Mouse (Mus musculus): ENCODE measurements around the gene 2010111I01Rik. TPM values are rescaled to one million over a fixed set of nuclear protein-coding genes. Genes with fewer than 3 reads are reported as not detected.

Gene 2010111I01Rik
- polyA plus RNA-seq, 1 experiment = 63.6 TPM

GRCm38 (mm10) chr13:62963358-62963757 lies 1.3 kb upstream of the 2010111I01Rik start:
- no peak overlapping the region for H3K27ac ChIP-seq (ENCODE audit: insufficient read depth, low read length)
- 0 out of 2 replicates have a peak, but pooled peaks cover 1% of the 10 kb centered on the region for H3K27me3 ChIP-seq (ENCODE audit: control insufficient read depth, insufficient read depth, low read length, poor library complexity, severe bottlenecking)
- H3K9ac ChIP-seq (ENCODE audit: low read depth, poor library complexity, severe bottlenecking) = no peak overlapping the region
- H3K4me1 ChIP-seq (ENCODE audit: control insufficient read depth, insufficient read depth, low read length) = no peaks in the 10 kb centered on the region
- H3K36me3 ChIP-seq (ENCODE audit: control insufficient read depth, insufficient read depth, low read length, poor library complexity, severe bottlenecking) = no peaks in the 10 kb centered on the region
- TF ChIP-seq POLR2A (IDR thresholded peaks at IDR 0.05; ENCODE audit: insufficient read depth, low read length) (no peak), CTCF (IDR thresholded peaks at IDR 0.05; ENCODE audit: low read depth, low read length) (no peak), EP300 (IDR thresholded peaks at IDR 0.05; ENCODE audit: insufficient read depth, low read depth, low read length) (no peak)
- H3K9me3 ChIP-seq (replicated peaks; ENCODE audit: control insufficient read depth, insufficient read depth, low read length, poor library complexity, severe bottlenecking) = no peaks in the 10 kb centered on the region
- H3K4me3 ChIP-seq (ENCODE audit: low read depth, low read length) = no peak overlapping the region

GRCm38 (mm10) chr13:62968223-62968622 lies 3.5 kb downstream of the 2010111I01Rik start:
- Histone ChIP-seq H3K4me3 (ENCODE audit: low read depth, low read length) (no peak overlapping the region), H3K9ac (ENCODE audit: low read depth, poor library complexity, severe bottlenecking) (no peak overlapping the region), H3K9me3 (replicated peaks; ENCODE audit: control insufficient read depth, insufficient read depth, low read length, poor library complexity, severe bottlenecking) (no peaks in the 10 kb centered on the region), H3K36me3 (ENCODE audit: control insufficient read depth, insufficient read depth, low read length, poor library complexity, severe bottlenecking) (no peaks in the 10 kb centered on the region), H3K4me1 (ENCODE audit: control insufficient read depth, insufficient read depth, low read length) (no peaks in the 10 kb centered on the region), H3K27ac (ENCODE audit: insufficient read depth, low read length) (no peak overlapping the region), H3K27me3 (ENCODE audit: control insufficient read depth, insufficient read depth, low read length, poor library complexity, severe bottlenecking) (no peaks in the 10 kb centered on the region)
- TF ChIP-seq EP300 (IDR thresholded peaks at IDR 0.05; ENCODE audit: insufficient read depth, low read depth, low read length) (no peak), POLR2A (IDR thresholded peaks at IDR 0.05; ENCODE audit: insufficient read depth, low read length) (no peak), CTCF (IDR thresholded peaks at IDR 0.05; ENCODE audit: low read depth, low read length) (no peak)

GRCm38 (mm10) chr13:62970515-62971269 lies 6.0 kb downstream of the 2010111I01Rik start:
- Histone ChIP-seq H3K4me3 (ENCODE audit: low read depth, low read length) (no peak overlapping the region), H3K36me3 (ENCODE audit: control insufficient read depth, insufficient read depth, low read length, poor library complexity, severe bottlenecking) (no peaks in the 10 kb centered on the region), H3K9me3 (replicated peaks; ENCODE audit: control insufficient read depth, insufficient read depth, low read length, poor library complexity, severe bottlenecking) (no peaks in the 10 kb centered on the region), H3K27ac (ENCODE audit: insufficient read depth, low read length) (no peak overlapping the region), H3K9ac (ENCODE audit: low read depth, poor library complexity, severe bottlenecking) (no peak overlapping the region), H3K4me1 (ENCODE audit: control insufficient read depth, insufficient read depth, low read length) (no peaks in the 10 kb centered on the region), H3K27me3 (ENCODE audit: control insufficient read depth, insufficient read depth, low read length, poor library complexity, severe bottlenecking) (no peaks in the 10 kb centered on the region)
- TF ChIP-seq CTCF (IDR thresholded peaks at IDR 0.05; ENCODE audit: low read depth, low read length) (no peak), POLR2A (IDR thresholded peaks at IDR 0.05; ENCODE audit: insufficient read depth, low read length) (no peak), EP300 (IDR thresholded peaks at IDR 0.05; ENCODE audit: insufficient read depth, low read depth, low read length) (no peak)

- Histone ChIP-seq H3K27me3 (ENCODE audit: control insufficient read depth, insufficient read depth, low read length, poor library complexity, severe bottlenecking) (no peaks in the 10 kb centered on the region), H3K27ac (ENCODE audit: insufficient read depth, low read length) (no peak overlapping the region)
- TF ChIP-seq CTCF (IDR thresholded peaks at IDR 0.05; ENCODE audit: low read depth, low read length) (no peak), POLR2A (IDR thresholded peaks at IDR 0.05; ENCODE audit: insufficient read depth, low read length) (no peak), EP300 (IDR thresholded peaks at IDR 0.05; ENCODE audit: insufficient read depth, low read depth, low read length) (no peak)
Measured at GRCm38 (mm10) chr13:62972403-62972802, 7.7 kb downstream of the 2010111I01Rik start.

GRCm38 (mm10) chr13:62973111-62973510 lies 8.4 kb downstream of the 2010111I01Rik start:
- H3K4me1 ChIP-seq (ENCODE audit: control insufficient read depth, insufficient read depth, low read length) = no peaks in the 10 kb centered on the region
- TF ChIP-seq EP300 (IDR thresholded peaks at IDR 0.05; ENCODE audit: insufficient read depth, low read depth, low read length) = no peak
- TF ChIP-seq CTCF (IDR thresholded peaks at IDR 0.05; ENCODE audit: low read depth, low read length) = no peak
- no peak for TF ChIP-seq POLR2A (IDR thresholded peaks at IDR 0.05; ENCODE audit: insufficient read depth, low read length)
- no peaks in the 10 kb centered on the region for H3K27me3 ChIP-seq (ENCODE audit: control insufficient read depth, insufficient read depth, low read length, poor library complexity, severe bottlenecking)
- H3K9me3 ChIP-seq (replicated peaks; ENCODE audit: control insufficient read depth, insufficient read depth, low read length, poor library complexity, severe bottlenecking) = no peaks in the 10 kb centered on the region
- H3K27ac ChIP-seq (ENCODE audit: insufficient read depth, low read length) = no peak overlapping the region
- no peak overlapping the region for H3K9ac ChIP-seq (ENCODE audit: low read depth, poor library complexity, severe bottlenecking)
- no peaks in the 10 kb centered on the region for H3K36me3 ChIP-seq (ENCODE audit: control insufficient read depth, insufficient read depth, low read length, poor library complexity, severe bottlenecking)
- H3K4me3 ChIP-seq (ENCODE audit: low read depth, low read length) = no peak overlapping the region

More at GRCm38 (mm10) chr13:62972403-62972802, 7.7 kb downstream of the 2010111I01Rik start:
- H3K9ac ChIP-seq (ENCODE audit: low read depth, poor library complexity, severe bottlenecking) = no peak overlapping the region
- H3K9me3 ChIP-seq (replicated peaks; ENCODE audit: control insufficient read depth, insufficient read depth, low read length, poor library complexity, severe bottlenecking) = no peaks in the 10 kb centered on the region
- no peaks in the 10 kb centered on the region for H3K36me3 ChIP-seq (ENCODE audit: control insufficient read depth, insufficient read depth, low read length, poor library complexity, severe bottlenecking)
- no peak overlapping the region for H3K4me3 ChIP-seq (ENCODE audit: low read depth, low read length)
- no peaks in the 10 kb centered on the region for H3K4me1 ChIP-seq (ENCODE audit: control insufficient read depth, insufficient read depth, low read length)

- H3K27ac ChIP-seq (ENCODE audit: insufficient read depth, low read length) = no peak overlapping the region
- H3K4me1 ChIP-seq (ENCODE audit: control insufficient read depth, insufficient read depth, low read length) = no peaks in the 10 kb centered on the region
- no peaks in the 10 kb centered on the region for H3K9me3 ChIP-seq (replicated peaks; ENCODE audit: control insufficient read depth, insufficient read depth, low read length, poor library complexity, severe bottlenecking)
- no peak for TF ChIP-seq EP300 (IDR thresholded peaks at IDR 0.05; ENCODE audit: insufficient read depth, low read depth, low read length)
- no peak for TF ChIP-seq POLR2A (IDR thresholded peaks at IDR 0.05; ENCODE audit: insufficient read depth, low read length)
- TF ChIP-seq CTCF (IDR thresholded peaks at IDR 0.05; ENCODE audit: low read depth, low read length) = no peak
- H3K9ac ChIP-seq (ENCODE audit: low read depth, poor library complexity, severe bottlenecking) = no peak overlapping the region
- no peak overlapping the region for H3K4me3 ChIP-seq (ENCODE audit: low read depth, low read length)
- no peaks in the 10 kb centered on the region for H3K27me3 ChIP-seq (ENCODE audit: control insufficient read depth, insufficient read depth, low read length, poor library complexity, severe bottlenecking)
- no peaks in the 10 kb centered on the region for H3K36me3 ChIP-seq (ENCODE audit: control insufficient read depth, insufficient read depth, low read length, poor library complexity, severe bottlenecking)
Measured at GRCm38 (mm10) chr13:62978104-62978503, 13.4 kb downstream of the 2010111I01Rik start.
